20 mouse cellular contexts compared by ENCODE assay signal in the genomic region with DNA sequence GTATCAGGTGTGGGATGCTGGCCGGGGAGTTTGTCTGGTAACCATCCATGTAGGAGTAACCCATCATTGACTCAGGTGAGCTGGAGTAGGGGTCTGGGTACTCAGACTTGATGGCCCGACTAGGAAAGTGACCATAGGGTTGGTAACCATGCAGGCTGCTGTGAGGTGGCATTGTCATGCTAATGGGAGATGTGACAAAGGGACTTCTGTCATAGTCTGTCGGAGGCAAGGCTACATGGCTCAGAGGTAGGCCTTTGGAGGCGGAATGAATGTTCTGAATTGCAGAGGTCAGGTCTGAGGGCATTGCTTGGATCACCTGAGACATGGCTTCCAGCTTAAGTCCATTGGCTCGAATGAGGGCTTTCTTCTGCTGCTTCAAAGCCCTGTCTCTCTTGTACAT. TPM values are rescaled to one million over a fixed set of nuclear protein-coding genes. Genes with fewer than 3 reads are reported as not detected.
"Had no signal": no experiment of that assay in that cellular context is flagged by ENCODE, and none has a peak within 500 bp of the region (broad histone marks: within the 10 kb centered on the region; RNA-seq: fewer than 3 reads in every experiment).

No protein-coding gene starts in this region.

- ATAC-seq: liver, postnatal 0 days; lung, postnatal 0 days; midbrain, embryonic 13.5 days; midbrain, embryonic 15.5 days had no signal

- DNase-seq: liver, postnatal 0 days; lung, adult 2 months; lung, postnatal 14 days; lung, postnatal 36 days; right cerebral cortex, postnatal 14 days; thymus, adult 2 months; thymus, postnatal 25 days had no signal

- H3K9me3 ChIP-seq: lung, embryonic 15.5 days; midbrain, embryonic 13.5 days; midbrain, embryonic 15.5 days; neural tube, embryonic 12.5 days; stomach, embryonic 15.5 days had no signal

- H3K4me3 ChIP-seq: lung, embryonic 15.5 days; megakaryocyte, embryonic 14.5 days; midbrain, embryonic 13.5 days; midbrain, embryonic 15.5 days; neural tube, embryonic 12.5 days; stomach, embryonic 15.5 days had no signal

- H3K9ac ChIP-seq: liver, postnatal 0 days; lung, embryonic 15.5 days; midbrain, embryonic 13.5 days; midbrain, embryonic 15.5 days; neural tube, embryonic 12.5 days; stomach, embryonic 15.5 days had no signal

- H3K4me2 ChIP-seq: lung, embryonic 15.5 days; midbrain, embryonic 11.5 days; midbrain, embryonic 13.5 days; midbrain, embryonic 15.5 days; neural tube, embryonic 12.5 days; stomach, embryonic 15.5 days had no signal

- H3K36me3 ChIP-seq: lung, embryonic 15.5 days; midbrain, embryonic 13.5 days; midbrain, embryonic 15.5 days; neural tube, embryonic 12.5 days; stomach, embryonic 15.5 days had no signal

- H3K27ac ChIP-seq: lung, embryonic 15.5 days; macrophage; midbrain, embryonic 13.5 days; midbrain, embryonic 15.5 days; neural tube, embryonic 12.5 days; stomach, embryonic 15.5 days; stomach, postnatal 0 days had no signal

- H3K4me1 ChIP-seq: lung, embryonic 15.5 days; midbrain, embryonic 15.5 days; neural tube, embryonic 12.5 days; stomach, embryonic 15.5 days had no signal

RNA-seq across cellular contexts. Expression of gene Nr5a2, which starts 19.6 kb away (rescaled TPM):
- total RNA-seq: megakaryocyte progenitor cell, adult 5-6 weeks; monocyte, adult 5-6 weeks; neutrophil, adult 5-6 weeks had no signal
- polyA plus RNA-seq: macrophage had no signal
